Mouse (Mus musculus): ENCODE measurements around the gene Jrkl.

The Jrkl gene

GRCm38 (mm10) chr9:13245481-13245880, at the start of gene Jrkl:
Gene Jrkl, minus strand, starts transcription at chr9:13245829.
- peak; percentile 16 for DNase-seq

GRCm38 (mm10) chr9:13287482-13287881, 41.9 kb upstream of the Jrkl start:
- no peak for DNase-seq

- DNase-seq, result no peak
Observed at GRCm38 (mm10) chr9:13273219-13273618, 27.6 kb upstream of the Jrkl start.

DNA sequence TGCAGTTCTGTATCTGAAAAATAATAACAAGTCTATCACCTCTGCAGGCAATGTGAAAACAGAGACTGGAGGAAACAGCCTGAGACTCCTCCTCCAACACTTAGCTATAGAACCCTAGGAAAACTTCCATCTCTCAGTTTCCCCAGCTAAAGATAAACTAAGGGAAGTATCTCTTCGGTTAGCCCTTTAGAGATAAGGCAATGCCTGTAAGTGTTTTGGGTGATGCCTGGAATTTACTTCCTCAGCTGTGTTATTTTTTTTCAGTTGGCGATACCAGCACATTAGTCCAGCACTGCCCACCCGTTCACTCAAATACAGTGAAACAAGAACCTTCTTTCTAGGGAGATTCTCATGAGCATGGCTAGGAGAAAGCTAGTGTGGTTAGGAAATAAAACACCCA, 15.4 kb upstream of the Jrkl start:
- DNase-seq, result no peak

- DNase-seq, result no peak
Observed at GRCm38 (mm10) chr9:13258173-13258572, 12.5 kb upstream of the Jrkl start.

DNA sequence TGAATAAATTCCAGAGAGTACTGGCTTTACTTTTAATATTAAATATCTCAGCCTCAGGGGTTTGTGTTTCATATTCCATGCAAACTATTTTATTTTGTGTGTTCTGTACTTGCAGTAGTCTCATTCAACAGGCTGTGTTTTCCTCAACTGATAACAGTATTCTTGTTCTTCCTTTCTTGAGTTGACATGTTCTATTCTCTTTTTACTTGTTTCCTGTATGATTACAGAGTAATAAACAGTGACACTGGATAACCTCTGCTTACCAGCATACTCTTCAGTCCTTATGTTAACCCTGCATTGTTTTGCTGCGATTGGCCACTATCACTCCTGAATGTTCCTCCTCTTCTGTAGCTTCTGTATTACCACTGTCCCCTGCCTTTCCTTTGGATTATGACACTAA, 11.1 kb upstream of the Jrkl start:
- no peak for DNase-seq

- no peak for DNase-seq
Observed at GRCm38 (mm10) chr9:13251251-13251650, 5.6 kb upstream of the Jrkl start.

DNA sequence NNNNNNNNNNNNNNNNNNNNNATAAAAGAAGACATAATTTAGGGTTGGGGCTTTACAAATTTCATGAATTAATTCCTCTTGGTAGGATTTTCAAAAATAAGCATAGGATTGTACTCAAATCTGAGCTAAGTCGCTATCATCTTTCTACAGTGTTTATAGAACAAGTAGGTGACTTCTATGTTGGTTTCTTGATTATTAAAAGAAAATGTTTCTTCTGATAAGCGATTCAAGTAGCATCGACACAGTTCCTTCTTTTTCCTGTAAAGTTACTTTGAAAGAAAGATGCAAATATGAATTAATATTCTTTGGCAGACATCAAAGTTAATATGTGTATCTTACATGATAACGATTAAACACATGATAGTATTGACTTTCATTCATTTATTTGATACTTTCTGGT, 2.5 kb upstream of the Jrkl start:
- DNase-seq, result no peak

GRCm38 (mm10) chr9:13246815-13247638, 1.4 kb upstream of the Jrkl start, which contains the start of gene Ccdc82:
Gene Ccdc82, plus strand, starts transcription at chr9:13246955.
- peak; percentile 99 for DNase-seq

- DNase-seq, result no peak
Observed at GRCm38 (mm10) chr9:13242321-13242720, 3.3 kb downstream of the Jrkl start.

DNA sequence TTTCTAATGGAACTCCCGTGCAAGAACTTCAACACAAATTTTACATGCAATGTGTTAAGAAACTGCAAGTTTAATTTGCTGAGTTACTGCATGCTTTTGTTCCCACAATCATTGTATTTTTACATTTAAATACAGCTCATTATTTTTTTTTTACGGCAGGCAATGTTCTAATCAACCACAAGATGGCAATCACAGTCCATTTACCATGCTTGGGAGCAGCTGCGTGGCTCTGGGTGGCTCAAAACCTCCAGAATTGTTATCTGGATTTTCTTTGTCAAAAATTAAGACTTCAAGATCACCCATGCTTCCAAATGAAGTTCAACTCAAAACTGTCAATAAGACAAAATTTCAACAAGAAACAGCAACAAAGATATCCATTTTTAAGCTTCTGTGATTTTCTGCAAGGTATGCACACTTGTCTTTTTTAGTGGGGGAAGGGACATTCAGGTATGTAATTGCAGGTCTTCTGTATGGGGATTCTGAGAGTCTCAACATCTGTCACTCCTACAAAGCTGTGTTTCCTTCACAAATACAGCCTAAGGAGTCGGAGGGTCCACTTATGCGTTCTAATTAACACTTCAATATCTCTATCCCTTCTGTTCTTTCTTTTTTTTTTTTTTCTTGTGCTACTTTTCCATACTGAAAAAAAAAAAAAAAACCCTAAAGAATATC, 13.9 kb downstream of the Jrkl start:
- no peak for DNase-seq

GRCm38 (mm10) chr9:13230553-13230952, 15.1 kb downstream of the Jrkl start:
- peak; percentile 16 for DNase-seq

DNA sequence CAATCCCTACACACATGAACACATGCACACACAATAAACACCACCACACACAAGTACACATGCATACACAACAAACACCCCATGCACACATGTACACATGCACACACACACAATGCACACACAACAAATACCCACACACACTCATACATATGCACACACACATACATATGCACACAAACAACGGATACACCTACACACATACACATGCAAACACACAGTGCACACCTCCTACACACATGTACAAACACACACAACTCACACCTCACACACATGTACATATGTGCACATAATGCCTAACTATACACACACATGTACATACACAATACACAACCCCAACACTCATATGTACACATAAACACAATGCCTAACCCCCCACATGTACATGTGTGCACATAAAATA, 19.8 kb downstream of the Jrkl start:
- no peak for DNase-seq

- no peak for DNase-seq
Observed at GRCm38 (mm10) chr9:13206369-13206768, 39.3 kb downstream of the Jrkl start.

DNA sequence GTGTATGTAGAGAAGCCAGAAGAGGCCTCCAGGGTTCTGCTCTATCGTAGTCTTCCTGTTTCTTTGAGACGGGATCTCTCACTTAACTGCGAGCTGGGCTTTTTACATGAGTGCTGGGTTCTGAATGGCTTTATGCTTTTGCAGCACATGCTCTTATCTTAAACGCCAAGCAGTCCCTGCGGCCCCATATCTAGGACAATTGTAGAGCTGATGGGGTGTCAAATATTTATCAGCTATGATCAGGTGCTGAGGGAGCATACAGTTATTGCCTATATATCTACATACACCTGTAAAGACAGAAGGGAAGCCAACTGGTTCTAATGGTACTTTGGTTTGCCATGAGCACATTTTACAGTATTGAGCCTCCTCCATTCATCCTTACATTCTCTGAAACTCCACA, 41.9 kb downstream of the Jrkl start:
- DNase-seq, result peak; percentile 43

DNA sequence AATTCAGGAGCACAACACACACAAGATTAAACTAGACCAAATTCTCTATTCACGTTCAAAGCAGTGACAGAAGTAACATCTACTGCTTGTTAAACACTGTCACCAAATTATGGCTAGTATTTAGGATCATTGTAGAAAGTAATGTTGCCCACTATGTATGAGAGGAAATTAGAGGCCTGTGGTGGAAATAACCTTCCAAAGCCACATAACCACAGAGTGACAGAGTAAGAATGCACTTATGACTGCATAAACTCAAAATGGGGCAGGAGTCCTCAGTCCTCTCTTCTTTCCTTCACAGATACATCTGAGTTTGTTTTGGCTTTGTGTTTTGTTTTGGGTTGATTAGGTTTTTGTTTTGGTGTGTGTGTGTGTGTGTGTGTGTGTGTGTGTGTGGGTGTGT, 42.5 kb downstream of the Jrkl start:
- no peak for DNase-seq

DNA sequence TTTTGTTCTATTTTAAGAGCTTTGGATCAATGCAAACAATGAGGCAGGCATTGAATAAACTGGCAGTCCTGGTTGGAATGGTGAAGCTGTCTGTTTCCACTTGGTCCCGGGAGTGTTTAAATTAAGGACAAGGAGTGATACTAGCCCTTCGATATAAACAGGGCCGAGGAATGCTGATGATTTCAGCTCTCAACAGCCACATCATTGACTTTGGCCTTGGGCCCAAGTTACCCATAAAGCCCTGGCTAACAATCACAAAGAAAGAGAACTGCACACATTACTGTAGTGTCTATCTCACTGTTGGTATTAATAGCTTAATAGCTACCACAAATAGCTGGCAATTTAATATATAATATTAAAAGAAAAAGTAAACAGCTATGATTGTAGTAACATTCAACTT, 45.5 kb downstream of the Jrkl start:
- no peak for DNase-seq

DNA sequence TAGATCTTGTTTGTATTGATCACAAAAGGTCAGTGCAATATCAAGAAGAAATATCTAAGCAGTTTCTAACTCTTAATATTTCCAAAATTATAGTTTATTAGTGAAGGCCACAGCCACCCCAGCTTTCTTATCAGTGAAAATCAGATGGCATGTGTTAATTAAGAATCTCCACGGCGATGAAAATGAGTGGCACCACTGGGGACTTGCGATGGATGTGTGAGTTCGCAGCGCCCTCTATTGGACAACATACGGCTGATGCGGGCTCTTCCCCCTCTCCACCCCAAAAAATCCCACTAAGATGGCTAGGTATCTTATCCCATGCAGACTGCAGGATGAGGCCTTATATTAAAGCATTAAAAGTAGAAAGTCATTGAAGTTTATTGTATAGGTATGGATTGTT, 49.9 kb downstream of the Jrkl start:
- DNase-seq, result peak; percentile 19

- DNase-seq, result no peak
Observed at GRCm38 (mm10) chr9:13195268-13195667, 50.4 kb downstream of the Jrkl start.

DNA sequence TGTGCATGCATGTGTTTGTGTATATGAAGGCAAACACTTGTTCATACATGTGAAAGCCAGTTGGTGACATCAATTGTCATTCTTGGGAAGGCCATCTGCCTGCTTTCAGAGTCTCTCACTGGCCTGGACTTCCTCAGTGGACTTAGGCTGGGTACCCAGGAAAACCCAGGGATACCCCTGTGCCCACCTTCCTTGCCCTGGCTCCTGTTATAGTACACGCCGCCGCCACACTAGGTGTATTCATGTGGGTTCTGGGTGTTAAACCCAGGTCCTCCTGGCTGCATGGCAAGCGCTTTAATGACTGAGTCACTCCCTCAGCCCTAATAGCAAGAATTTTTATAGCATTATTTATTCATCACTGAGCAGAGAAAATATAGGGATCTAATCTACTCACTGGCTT, 51.0 kb downstream of the Jrkl start:
- no peak for DNase-seq

Data from liver (tissue).